Mouse (Mus musculus) neural tube, embryonic 15.5 days (tissue): ENCODE measurements at regions not wholly inside any gene's neighbourhood (a gene's known extent, or its start where the extent isn't known, plus 50 kb on each side); places are given as distances from the start of the nearest gene placed in this dataset.

Experiments used
- ATAC-seq: fragments of 200-750 bp; cut with Nextera tagmentation; 2 replicates; pipeline ENCODE4 v1.8.0; 2017; ENCODE audit warnings: mild to moderate bottlenecking, moderate TSS enrichment, moderate library complexity; ENCODE audit not compliant: low FRiP score
- H3K27ac ChIP-seq: fragments of 300-500 bp; sonication (generic); replicated peaks from 2 replicates; pipeline ENCODE4 v1.5.1; 2015; ENCODE audit warnings: mild to moderate bottlenecking, inconsistent platforms
- H3K27me3 ChIP-seq: fragments of 300-500 bp; sonication (generic); replicated peaks from 2 replicates; pipeline ENCODE4 v1.6.1; 2015; ENCODE audit warnings: inconsistent platforms
- H3K36me3 ChIP-seq: fragments of 300-500 bp; sonication (generic); 2 replicates; pipeline ENCODE4 v1.6.1; 2015; ENCODE audit warnings: inconsistent platforms
- H3K4me1 ChIP-seq: fragments of 300-500 bp; sonication (generic); 2 replicates; pipeline ENCODE4 v1.6.1; 2015; ENCODE audit warnings: inconsistent platforms
- H3K4me2 ChIP-seq: fragments of 300-500 bp; sonication (generic); 2 replicates; pipeline ENCODE4 v1.6.1; 2015; ENCODE audit warnings: inconsistent platforms, mild to moderate bottlenecking, moderate library complexity
- H3K4me3 ChIP-seq: fragments of 300-500 bp; sonication (generic); replicated peaks from 2 replicates; pipeline ENCODE4 v1.5.1; 2015; ENCODE audit warnings: mild to moderate bottlenecking, inconsistent platforms
- H3K9ac ChIP-seq: fragments of 300-500 bp; sonication (generic); replicated peaks from 2 replicates; pipeline ENCODE4 v1.6.1; 2015; ENCODE audit warnings: mild to moderate bottlenecking, inconsistent platforms
- H3K9me3 ChIP-seq: fragments of 300-500 bp; sonication (generic); replicated peaks from 2 replicates; pipeline ENCODE4 v1.6.1; 2016; ENCODE audit warnings: inconsistent platforms
- WGBS: fragments of 180-500 bp; shearing (Covaris S2); methylation state at CpG from one replicate; pipeline ENCODE4 v1.1.7; 2015; ENCODE audit warnings: mixed read lengths; 5-methylcytosine and 5-hydroxymethylcytosine counted together

- Histone ChIP-seq H3K9ac (no peak overlapping the region), H3K27ac (no peak overlapping the region), H3K4me3 (no peak overlapping the region), H3K9me3 (no peaks in the 10 kb centered on the region), H3K4me1 (0 out of 2 replicates have a peak, but pooled peaks cover 6% of the 10 kb centered on the region), H3K36me3 (no peaks in the 10 kb centered on the region), H3K27me3 (no peaks in the 10 kb centered on the region), H3K4me2 (no peak overlapping the region)
- 51% methylated on average over 8 of the region's 8 CpGs for WGBS
- ATAC-seq: no peak
Observed at GRCm38 (mm10) chr10:126070984-126071713, 105.2 kb downstream of the Lrig3 start.

- ATAC-seq: no peak
- Histone ChIP-seq H3K4me3 (no peak overlapping the region), H3K4me1 (0 out of 2 replicates have a peak, but pooled peaks cover 6% of the 10 kb centered on the region), H3K4me2 (no peak overlapping the region), H3K27ac (no peak overlapping the region), H3K36me3 (no peaks in the 10 kb centered on the region), H3K9ac (no peak overlapping the region), H3K9me3 (no peaks in the 10 kb centered on the region), H3K27me3 (no peaks in the 10 kb centered on the region)
- WGBS: 61% methylated on average over 3 of the region's 3 CpGs
Observed at GRCm38 (mm10) chr10:126071714-126072057, 105.7 kb downstream of the Lrig3 start.

- Histone ChIP-seq H3K9ac (no peak overlapping the region), H3K36me3 (no peaks in the 10 kb centered on the region), H3K4me1 (no peaks in the 10 kb centered on the region), H3K27ac (no peak overlapping the region), H3K9me3 (no peaks in the 10 kb centered on the region), H3K4me3 (no peak overlapping the region), H3K4me2 (no peak overlapping the region), H3K27me3 (no peaks in the 10 kb centered on the region)
- 92% methylated on average over 1 of the region's 1 CpGs for WGBS
- no peak for ATAC-seq
Observed at GRCm38 (mm10) chr10:126077313-126077966, 111.5 kb downstream of the Lrig3 start.

GRCm38 (mm10) chr10:126082576-126082975 lies 116.6 kb downstream of the Lrig3 start:
- no peak overlapping the region for H3K27ac ChIP-seq
- ATAC-seq: no peak
- no peak overlapping the region for H3K9ac ChIP-seq
- H3K4me1 ChIP-seq: no peaks in the 10 kb centered on the region
- H3K4me3 ChIP-seq: no peak overlapping the region
- H3K4me2 ChIP-seq: peak overlapping the region; percentile 33
- H3K36me3 ChIP-seq: no peaks in the 10 kb centered on the region
- WGBS: 22% methylated on average over 11 of the region's 11 CpGs
- no peaks in the 10 kb centered on the region for H3K9me3 ChIP-seq
- no peaks in the 10 kb centered on the region for H3K27me3 ChIP-seq

GRCm38 (mm10) chr10:126086684-126087083 lies 120.7 kb downstream of the Lrig3 start:
- Histone ChIP-seq H3K4me1 (no peaks in the 10 kb centered on the region), H3K36me3 (no peaks in the 10 kb centered on the region), H3K9me3 (no peaks in the 10 kb centered on the region), H3K9ac (no peak overlapping the region), H3K4me3 (no peak overlapping the region), H3K27ac (no peak overlapping the region), H3K27me3 (no peaks in the 10 kb centered on the region), H3K4me2 (no peak overlapping the region)
- ATAC-seq: no peak
- WGBS: 85% methylated on average over 5 of the region's 5 CpGs

GRCm38 (mm10) chr10:126094238-126094880 lies 128.4 kb downstream of the Lrig3 start:
- Histone ChIP-seq H3K4me2 (no peak overlapping the region), H3K36me3 (no peaks in the 10 kb centered on the region), H3K27me3 (no peaks in the 10 kb centered on the region), H3K9me3 (no peaks in the 10 kb centered on the region), H3K4me3 (no peak overlapping the region), H3K4me1 (peaks cover 4% of the 10 kb centered on the region; the same call in 1 of the 2 replicates), H3K9ac (no peak overlapping the region), H3K27ac (no peak overlapping the region)
- 61% methylated on average over 16 of the region's 16 CpGs for WGBS
- no peak for ATAC-seq

- no peaks in the 10 kb centered on the region for H3K36me3 ChIP-seq
- H3K27ac ChIP-seq: no peak overlapping the region
- no peaks in the 10 kb centered on the region for H3K27me3 ChIP-seq
- H3K4me1 ChIP-seq: peaks cover 4% of the 10 kb centered on the region; the same call in 1 of the 2 replicates
- H3K4me3 ChIP-seq: no peak overlapping the region
- H3K4me2 ChIP-seq: no peak overlapping the region
- WGBS: 93% methylated on average over 10 of the region's 10 CpGs
- ATAC-seq: no peak
- H3K9ac ChIP-seq: no peak overlapping the region
- no peaks in the 10 kb centered on the region for H3K9me3 ChIP-seq
Observed at GRCm38 (mm10) chr10:126097896-126098295, 131.9 kb downstream of the Lrig3 start.

- no peak for ATAC-seq
- H3K9ac ChIP-seq: no peak overlapping the region
- 75% methylated on average over 15 of the region's 15 CpGs for WGBS
Observed at GRCm38 (mm10) chr10:126102876-126103275, 136.9 kb downstream of the Lrig3 start.

GRCm38 (mm10) chr10:126113106-126113505 lies 147.1 kb downstream of the Lrig3 start:
- H3K9ac ChIP-seq: no peak overlapping the region
- no peaks in the 10 kb centered on the region for H3K27me3 ChIP-seq
- no peak overlapping the region for H3K27ac ChIP-seq
- H3K4me2 ChIP-seq: no peak overlapping the region
- no peaks in the 10 kb centered on the region for H3K9me3 ChIP-seq
- ATAC-seq: no peak
- H3K4me1 ChIP-seq: no peaks in the 10 kb centered on the region
- no peaks in the 10 kb centered on the region for H3K36me3 ChIP-seq
- 82% methylated on average over 5 of the region's 5 CpGs for WGBS
- H3K4me3 ChIP-seq: no peak overlapping the region

More at GRCm38 (mm10) chr10:126102876-126103275, 136.9 kb downstream of the Lrig3 start:
- H3K9me3 ChIP-seq: no peaks in the 10 kb centered on the region
- no peaks in the 10 kb centered on the region for H3K4me1 ChIP-seq
- no peaks in the 10 kb centered on the region for H3K27me3 ChIP-seq
- H3K36me3 ChIP-seq: no peaks in the 10 kb centered on the region
- no peak overlapping the region for H3K4me3 ChIP-seq
- no peak overlapping the region for H3K27ac ChIP-seq
- H3K4me2 ChIP-seq: no peak overlapping the region

- ATAC-seq: no peak
- Histone ChIP-seq H3K4me1 (no peaks in the 10 kb centered on the region), H3K4me2 (no peak overlapping the region), H3K9ac (no peak overlapping the region), H3K4me3 (no peak overlapping the region), H3K9me3 (no peaks in the 10 kb centered on the region), H3K27ac (no peak overlapping the region), H3K27me3 (no peaks in the 10 kb centered on the region), H3K36me3 (no peaks in the 10 kb centered on the region)
- WGBS: 55% methylated on average over 7 of the region's 7 CpGs
Observed at GRCm38 (mm10) chr10:126115386-126115785, 149.4 kb downstream of the Lrig3 start.

GRCm38 (mm10) chr10:126121626-126122025 lies 155.7 kb downstream of the Lrig3 start:
- 63% methylated on average over 10 of the region's 10 CpGs for WGBS
- ATAC-seq: no peak

GRCm38 (mm10) chr10:126122504-126122903 lies 156.5 kb downstream of the Lrig3 start:
- Histone ChIP-seq H3K9me3 (no peaks in the 10 kb centered on the region), H3K4me2 (no peak overlapping the region), H3K36me3 (no peaks in the 10 kb centered on the region), H3K27ac (no peak overlapping the region), H3K27me3 (no peaks in the 10 kb centered on the region), H3K4me3 (no peak overlapping the region), H3K4me1 (no peaks in the 10 kb centered on the region), H3K9ac (no peak overlapping the region)
- 80% methylated on average over 5 of the region's 5 CpGs for WGBS
- ATAC-seq: no peak

More at GRCm38 (mm10) chr10:126121626-126122025, 155.7 kb downstream of the Lrig3 start:
- no peak overlapping the region for H3K4me3 ChIP-seq
- no peaks in the 10 kb centered on the region for H3K27me3 ChIP-seq
- no peak overlapping the region for H3K9ac ChIP-seq
- no peaks in the 10 kb centered on the region for H3K4me1 ChIP-seq
- H3K27ac ChIP-seq: no peak overlapping the region
- H3K9me3 ChIP-seq: no peaks in the 10 kb centered on the region
- H3K4me2 ChIP-seq: no peak overlapping the region
- H3K36me3 ChIP-seq: no peaks in the 10 kb centered on the region
